In genomic region chrX:169843267-169843666, GRCm38 (mm10) we compare ENCODE assay signal across 17 mouse cellular contexts.
"Had no signal": no experiment of that assay in that cellular context is flagged by ENCODE, and none has a peak within 500 bp of the region (broad histone marks: within the 10 kb centered on the region; RNA-seq: fewer than 3 reads in every experiment).

No protein-coding gene starts in this region.

- DNase-seq: kidney, adult 18-20 months; kidney, adult 9 months; kidney, postnatal 14 days; kidney, postnatal 4 days; left cerebral cortex, postnatal 4 days; lung, adult 18-20 months; lung, postnatal 10 days; lung, postnatal 36 days; thymus, adult 18-20 months; thymus, postnatal 36 days had no signal

- H3K4me1 ChIP-seq: limb, embryonic 12.5 days; limb, embryonic 15.5 days; liver, embryonic 12.5 days; liver, embryonic 15.5 days; lung, embryonic 15.5 days had no signal

- H3K27ac ChIP-seq: limb, embryonic 12.5 days; limb, embryonic 15.5 days; liver, embryonic 12.5 days; liver, embryonic 15.5 days; lung, embryonic 15.5 days had no signal

- H3K4me2 ChIP-seq: limb, embryonic 12.5 days; limb, embryonic 15.5 days; liver, embryonic 12.5 days; liver, embryonic 15.5 days; lung, embryonic 15.5 days had no signal

- H3K27me3 ChIP-seq: liver, embryonic 15.5 days had no signal

- H3K36me3 ChIP-seq: limb, embryonic 12.5 days; limb, embryonic 15.5 days; liver, embryonic 12.5 days; liver, embryonic 15.5 days; lung, embryonic 15.5 days; midbrain, embryonic 12.5 days had no signal

- ATAC-seq: liver, embryonic 12.5 days had no signal

- H3K4me3 ChIP-seq: limb, embryonic 12.5 days; limb, embryonic 15.5 days; liver, embryonic 12.5 days; liver, embryonic 15.5 days; lung, embryonic 15.5 days; megakaryocyte, embryonic 14.5 days; midbrain, embryonic 12.5 days had no signal

- H3K9ac ChIP-seq: limb, embryonic 12.5 days; limb, embryonic 15.5 days; liver, embryonic 12.5 days; liver, embryonic 15.5 days; lung, embryonic 15.5 days; midbrain, embryonic 12.5 days had no signal

- H3K9me3 ChIP-seq: limb, embryonic 12.5 days; limb, embryonic 15.5 days; liver, embryonic 12.5 days; liver, embryonic 15.5 days; lung, embryonic 15.5 days; megakaryocyte, embryonic 14.5 days; midbrain, embryonic 12.5 days had no signal
